In genomic region chr2:39008954-39009365, GRCm38 (mm10) we compare ENCODE assay signal across 8 mouse cellular contexts. TPM values are rescaled to one million over a fixed set of nuclear protein-coding genes. Genes with fewer than 3 reads are reported as not detected.
DNase-seq lines count a peak whose midpoint lies in the region; ATAC-seq and TF ChIP-seq lines count a peak whose summit lies in the region.

No protein-coding gene starts in this region.

- 0 out of 2 replicates have a peak, but pooled peaks cover 5% of the 10 kb centered on the region for H3K36me3 ChIP-seq in neural tube, embryonic 11.5 days (ENCODE audit: control insufficient read depth, insufficient read depth, low read length)
- peaks cover 36% of the 10 kb centered on the region for H3K36me3 ChIP-seq in hindbrain, embryonic 10.5 days
- H3K36me3 ChIP-seq in limb, embryonic 15.5 days: peaks cover 22% of the 10 kb centered on the region
- peaks cover 20% of the 10 kb centered on the region for H3K36me3 ChIP-seq in myocyte (ENCODE audit: control insufficient read depth, insufficient read depth)

- H3K9ac ChIP-seq in neural tube, embryonic 11.5 days (ENCODE audit: low read length): peak overlapping the region; percentile 82
- H3K9ac ChIP-seq in limb, embryonic 15.5 days: peak overlapping the region; percentile 87

- ATAC-seq in neural tube, embryonic 11.5 days (ENCODE audit: insufficient read depth, low FRiP score, low TSS enrichment): no peak
- no peak for ATAC-seq in limb, embryonic 15.5 days (ENCODE audit: insufficient number of reproducible peaks, low FRiP score, low TSS enrichment, low read depth)

- DNase-seq in neural tube, embryonic 11.5 days (ENCODE audit: low spot score): no peak
- no peak for DNase-seq in neural tube, embryonic 10.5 days (ENCODE audit: extremely low spot score, low spot score)
- DNase-seq in hindbrain, embryonic 10.5 days (ENCODE audit: low spot score): peak; percentile 17
- peak; percentile 71 to 82 for DNase-seq in thymus, postnatal 36 days
- DNase-seq in cerebellum, postnatal 4 days (ENCODE audit: low spot score in 2 of 2): no peak

- H3K27ac ChIP-seq in neural tube, embryonic 11.5 days (ENCODE audit: low read depth, low read length): no peak overlapping the region
- peak overlapping the region; percentile 87 for H3K27ac ChIP-seq in brown adipose tissue, adult 24 weeks (replicated peaks; ENCODE audit: low read depth, low read length)
- H3K27ac ChIP-seq in hindbrain, embryonic 10.5 days: peak overlapping the region; percentile 92
- peak overlapping the region; percentile 94; the same call in 1 of the 2 replicates for H3K27ac ChIP-seq in limb, embryonic 15.5 days

- H3ac ChIP-seq in myocyte (ENCODE audit: control insufficient read depth, insufficient read length): peak overlapping the region; percentile 63

- no peaks in the 10 kb centered on the region for H3K9me3 ChIP-seq in neural tube, embryonic 11.5 days (ENCODE audit: control insufficient read depth, low read length)
- H3K9me3 ChIP-seq in hindbrain, embryonic 10.5 days: no peaks in the 10 kb centered on the region
- no peaks in the 10 kb centered on the region for H3K9me3 ChIP-seq in limb, embryonic 15.5 days

- TF ChIP-seq POLR2A in myocyte (IDR thresholded peaks at IDR 0.05; ENCODE audit: insufficient read length, low read depth): no peak

- H3K4me2 ChIP-seq in neural tube, embryonic 11.5 days (ENCODE audit: low read depth): peak overlapping the region; percentile 91
- H3K4me2 ChIP-seq in limb, embryonic 15.5 days: peak overlapping the region; percentile 73
- peak overlapping the region; percentile 98 for H3K4me2 ChIP-seq in myocyte (ENCODE audit: low read depth)

- H3K4me1 ChIP-seq in neural tube, embryonic 11.5 days (ENCODE audit: control insufficient read depth, insufficient read depth, low read length): peaks cover 14% of the 10 kb centered on the region
- peaks cover 25% of the 10 kb centered on the region for H3K4me1 ChIP-seq in brown adipose tissue, adult 24 weeks (ENCODE audit: control insufficient read depth, insufficient read depth, insufficient read length, low read length)
- H3K4me1 ChIP-seq in hindbrain, embryonic 10.5 days (replicated peaks): peaks cover 40% of the 10 kb centered on the region
- peaks cover 36% of the 10 kb centered on the region for H3K4me1 ChIP-seq in limb, embryonic 15.5 days

- H3K27me3 ChIP-seq in neural tube, embryonic 11.5 days (ENCODE audit: control insufficient read depth, insufficient read depth, low read length): no peaks in the 10 kb centered on the region
- H3K27me3 ChIP-seq in hindbrain, embryonic 10.5 days (ENCODE audit: insufficient read depth, poor library complexity, severe bottlenecking): no peaks in the 10 kb centered on the region
- no peaks in the 10 kb centered on the region for H3K27me3 ChIP-seq in limb, embryonic 15.5 days
- H3K27me3 ChIP-seq in myocyte (ENCODE audit: control insufficient read depth, insufficient read depth, insufficient read length): no peaks in the 10 kb centered on the region

- WGBS in neural tube, embryonic 11.5 days: 27% methylated on average over 3 of the region's 3 CpGs
- WGBS in hindbrain, embryonic 10.5 days: 39% methylated on average over 3 of the region's 3 CpGs
- WGBS in limb, embryonic 15.5 days: 18% methylated on average over 3 of the region's 3 CpGs

- peaks cover 79% of the 10 kb centered on the region for H3K79me2 ChIP-seq in myocyte (ENCODE audit: control insufficient read depth, insufficient read depth)

- H3K4me3 ChIP-seq in neural tube, embryonic 11.5 days (ENCODE audit: low read depth, low read length): peak overlapping the region; percentile 82
- H3K4me3 ChIP-seq in brown adipose tissue, adult 24 weeks (ENCODE audit: insufficient read depth, low read depth, low read length): peak overlapping the region; percentile 94
- peak overlapping the region; percentile 85 for H3K4me3 ChIP-seq in hindbrain, embryonic 10.5 days
- peak overlapping the region; percentile 92 for H3K4me3 ChIP-seq in limb, embryonic 15.5 days
- peak overlapping the region; percentile 85 for H3K4me3 ChIP-seq in myocyte

TF ChIP-seq in myocyte, 11 proteins besides CTCF, POLR2A, EP300 and RAD21:
- TF ChIP-seq E2F4 (IDR thresholded peaks at IDR 0.05; ENCODE audit: insufficient read depth) (no peak), REST (IDR thresholded peaks at IDR 0.05; ENCODE audit: insufficient read depth, insufficient read length) (no peak), TCF3 (IDR thresholded peaks at IDR 0.05; ENCODE audit: insufficient read length, low read depth) (no peak), POLR2AphosphoS2 (IDR thresholded peaks at IDR 0.05; ENCODE audit: insufficient read length, low read depth) (no peak), CEBPB (IDR thresholded peaks at IDR 0.05; ENCODE audit: insufficient read depth, poor library complexity, severe bottlenecking) (no peak), TCF12 (IDR thresholded peaks at IDR 0.05; ENCODE audit: insufficient read depth, poor library complexity, severe bottlenecking) (no peak), USF1 (IDR thresholded peaks at IDR 0.05; ENCODE audit: low read depth) (no peak)
TF ChIP-seq in myocyte: peak in this region for 0.

RNA-seq across cellular contexts. Expression of gene Rpl35, which starts 3.5 kb away (rescaled TPM):
- 909 and 937 TPM in 2 replicates for polyA plus RNA-seq in neural tube, embryonic 11.5 days (2014; fragmentation: Nextera tagmentation; extraction: Ambion mirVana)
- 120 and 144 TPM in 2 replicates for polyA plus RNA-seq in brown adipose tissue, adult 24 weeks (2012; ENCODE audit: insufficient read depth, insufficient read length, missing spikeins)
- polyA plus RNA-seq in hindbrain, embryonic 10.5 days (2016; fragmentation: Nextera tagmentation; extraction: Ambion mirVana): 997 and 1,033 TPM in 2 replicates
- polyA plus RNA-seq in limb, embryonic 15.5 days (2015; fragmentation: Nextera tagmentation; extraction: Ambion mirVana): 906 and 974 TPM in 2 replicates
- 1,480 TPM for polyA plus RNA-seq in myocyte (2012; fragmentation: generic; extraction: Trizol)

RNA-seq across cellular contexts. Expression of gene Arpc5l, which starts 3.8 kb away (rescaled TPM):
- polyA plus RNA-seq in neural tube, embryonic 11.5 days (2014; fragmentation: Nextera tagmentation; extraction: Ambion mirVana): 131 and 133 TPM in 2 replicates
- 101 and 120 TPM in 2 replicates for polyA plus RNA-seq in brown adipose tissue, adult 24 weeks (2012; ENCODE audit: insufficient read depth, insufficient read length, missing spikeins)
- 133 and 137 TPM in 2 replicates for polyA plus RNA-seq in hindbrain, embryonic 10.5 days (2016; fragmentation: Nextera tagmentation; extraction: Ambion mirVana)
- 117 TPM in 2 replicates for polyA plus RNA-seq in limb, embryonic 15.5 days (2015; fragmentation: Nextera tagmentation; extraction: Ambion mirVana)
- polyA plus RNA-seq in myocyte (2012; fragmentation: generic; extraction: Trizol): 144 TPM

RNA-seq across cellular contexts. Expression of gene Wdr38, which starts 11.7 kb away (rescaled TPM):
- polyA plus RNA-seq in neural tube, embryonic 11.5 days (2014; fragmentation: Nextera tagmentation; extraction: Ambion mirVana): 1.1 and 1.4 TPM in 2 replicates
- polyA plus RNA-seq in brown adipose tissue, adult 24 weeks (2012; ENCODE audit: insufficient read depth, insufficient read length, missing spikeins): not detected in 2 replicates
- polyA plus RNA-seq in hindbrain, embryonic 10.5 days (2016; fragmentation: Nextera tagmentation; extraction: Ambion mirVana): 1.4 and 1.8 TPM in 2 replicates
- 1.5 and 1.7 TPM in 2 replicates for polyA plus RNA-seq in limb, embryonic 15.5 days (2015; fragmentation: Nextera tagmentation; extraction: Ambion mirVana)
- 0.66 TPM for polyA plus RNA-seq in myocyte (2012; fragmentation: generic; extraction: Trizol)

RNA-seq across cellular contexts. Expression of gene Golga1, which starts 56.4 kb away (rescaled TPM):
- polyA plus RNA-seq in neural tube, embryonic 11.5 days (2014; fragmentation: Nextera tagmentation; extraction: Ambion mirVana): 30.7 and 33.7 TPM in 2 replicates
- polyA plus RNA-seq in brown adipose tissue, adult 24 weeks (2012; ENCODE audit: insufficient read depth, insufficient read length, missing spikeins): 10.3 and 20.1 TPM in 2 replicates
- 20.3 and 23.8 TPM in 2 replicates for polyA plus RNA-seq in hindbrain, embryonic 10.5 days (2016; fragmentation: Nextera tagmentation; extraction: Ambion mirVana)
- 29.3 and 29.6 TPM in 2 replicates for polyA plus RNA-seq in limb, embryonic 15.5 days (2015; fragmentation: Nextera tagmentation; extraction: Ambion mirVana)
- 5.6 TPM for polyA plus RNA-seq in myocyte (2012; fragmentation: generic; extraction: Trizol)

Comparison
In these comparisons a context has a peak if more than half of its experiments do, and no peak if none do; other contexts are left out.
1. DNase-seq: peak in hindbrain, embryonic 10.5 days (single experiment) and thymus, postnatal 36 days (2 of 2); none in neural tube, embryonic 11.5 days (single experiment), neural tube, embryonic 10.5 days (single experiment) and cerebellum, postnatal 4 days (0 of 2).
2. Peak in every context shown above with its lines, with median percentiles within 50 percentile points of each other: H3K4me2 ChIP-seq and H3K4me3 ChIP-seq.